Mouse (Mus musculus) kidney, postnatal 0 days (tissue): ENCODE measurements at regions not wholly inside any gene's neighbourhood (a gene's known extent, or its start where the extent isn't known, plus 50 kb on each side); places are given as distances from the start of the nearest gene placed in this dataset.

Experiments
- ATAC-seq: fragments of 200-750 bp; cut with Nextera tagmentation; replicated peaks from 2 replicates; pipeline ENCODE4 v1.8.0; 2017; ENCODE audit warnings: low read depth, moderate number of reproducible peaks, moderate TSS enrichment, moderate library complexity; ENCODE audit not compliant: low FRiP score
- DNase-seq: peaks from one replicate; pipeline ENCODE4 v3.0.0-alpha.2; 2016; ENCODE audit warnings: low spot score
- H3K27ac ChIP-seq: fragments of 300-500 bp; sonication (generic); 2 replicates; pipeline ENCODE4 v1.5.1; 2014; ENCODE audit warnings: mild to moderate bottlenecking
- H3K27me3 ChIP-seq: fragments of 300-500 bp; sonication (generic); 2 replicates; pipeline ENCODE4 v1.6.1; 2014; ENCODE audit warnings: low read length, mixed read lengths; ENCODE audit not compliant: insufficient read depth
- H3K36me3 ChIP-seq: fragments of 300-500 bp; sonication (generic); 2 replicates; pipeline ENCODE4 v1.6.1; 2014; ENCODE audit warnings: low read length, mixed read lengths; ENCODE audit not compliant: insufficient read depth
- H3K4me1 ChIP-seq: fragments of 300-500 bp; sonication (generic); replicated peaks from 2 replicates; pipeline ENCODE4 v1.6.1; 2014; ENCODE audit warnings: antibody characterized with exemption, low read length, mixed read lengths; ENCODE audit not compliant: insufficient read depth
- H3K4me2 ChIP-seq: fragments of 300-500 bp; sonication (generic); 2 replicates; pipeline ENCODE4 v1.6.1; 2014; ENCODE audit warnings: mild to moderate bottlenecking, low read length, moderate library complexity, mixed read lengths
- H3K4me3 ChIP-seq: fragments of 300-500 bp; sonication (generic); replicated peaks from 2 replicates; pipeline ENCODE4 v1.5.1; 2014; ENCODE audit warnings: low read depth, low read length
- H3K9ac ChIP-seq: fragments of 300-500 bp; sonication (generic); 2 replicates; pipeline ENCODE4 v1.6.1; 2014; ENCODE audit warnings: low read depth, low read length
- H3K9me3 ChIP-seq: fragments of 300-500 bp; sonication (generic); replicated peaks from 2 replicates; pipeline ENCODE4 v1.6.1; 2016; ENCODE audit warnings: low read length, inconsistent platforms, mixed read lengths
- CTCF ChIP-seq: IDR thresholded peaks from 2 replicates; pipeline ENCODE4 v1.5.1; 2016; ENCODE audit warnings: antibody characterized with exemption, low read depth, mild to moderate bottlenecking, moderate library complexity
- WGBS: fragments of 180-500 bp; shearing (Covaris S2); extraction: QIAGEN DNeasy Blood & Tissue Kit; methylation state at CpG from one replicate; pipeline ENCODE4 v1.1.7; 2014; 5-methylcytosine and 5-hydroxymethylcytosine counted together

- no peak overlapping the region for H3K9ac ChIP-seq
- H3K36me3 ChIP-seq, result no peaks in the 10 kb centered on the region
- no peaks in the 10 kb centered on the region for H3K4me1 ChIP-seq
- H3K27ac ChIP-seq, result no peak overlapping the region
- DNase-seq (no peak), ATAC-seq (no peak)
- no peaks in the 10 kb centered on the region for H3K9me3 ChIP-seq
- no peaks in the 10 kb centered on the region for H3K27me3 ChIP-seq
- no peak for TF ChIP-seq CTCF
- H3K4me2 ChIP-seq, result no peak overlapping the region
- WGBS, result 30% methylated on average over 3 of the region's 3 CpGs
- H3K4me3 ChIP-seq, result no peak overlapping the region
Observed at GRCm38 (mm10) chr2:178795841-178796240, 365.5 kb downstream of the Cdh26 start.

DNA sequence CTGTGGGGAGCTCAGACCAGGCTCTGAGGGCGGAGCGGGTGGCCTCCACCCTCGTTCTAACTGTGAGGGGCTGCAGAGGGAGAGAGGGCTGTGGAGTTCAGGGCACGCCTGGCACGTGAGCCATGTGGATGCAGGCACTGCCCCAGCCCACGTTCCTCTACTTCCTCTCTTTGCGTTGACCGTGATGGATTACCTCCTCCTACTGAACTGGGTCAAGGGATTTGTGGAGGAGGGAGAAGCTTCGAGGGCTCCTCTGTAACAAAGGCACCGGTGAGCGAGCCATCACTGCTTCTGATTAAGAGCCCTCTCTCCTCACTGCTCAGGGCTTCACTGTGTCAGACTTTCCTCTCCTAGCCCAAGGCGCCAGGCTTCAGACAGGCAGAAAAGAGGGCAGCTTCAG is 371.1 kb downstream of the Cdh26 start:
- Histone ChIP-seq H3K9ac (no peak overlapping the region), H3K9me3 (no peaks in the 10 kb centered on the region), H3K36me3 (no peaks in the 10 kb centered on the region), H3K4me3 (no peak overlapping the region), H3K27ac (no peak overlapping the region), H3K27me3 (no peaks in the 10 kb centered on the region), H3K4me2 (no peak overlapping the region), H3K4me1 (no peaks in the 10 kb centered on the region)
- TF ChIP-seq CTCF, result no peak
- 18% methylated on average over 12 of the region's 12 CpGs for WGBS
- ATAC-seq (peak; percentile 63; the same call in 1 of the 2 replicates), DNase-seq (peak; percentile 78)

DNA sequence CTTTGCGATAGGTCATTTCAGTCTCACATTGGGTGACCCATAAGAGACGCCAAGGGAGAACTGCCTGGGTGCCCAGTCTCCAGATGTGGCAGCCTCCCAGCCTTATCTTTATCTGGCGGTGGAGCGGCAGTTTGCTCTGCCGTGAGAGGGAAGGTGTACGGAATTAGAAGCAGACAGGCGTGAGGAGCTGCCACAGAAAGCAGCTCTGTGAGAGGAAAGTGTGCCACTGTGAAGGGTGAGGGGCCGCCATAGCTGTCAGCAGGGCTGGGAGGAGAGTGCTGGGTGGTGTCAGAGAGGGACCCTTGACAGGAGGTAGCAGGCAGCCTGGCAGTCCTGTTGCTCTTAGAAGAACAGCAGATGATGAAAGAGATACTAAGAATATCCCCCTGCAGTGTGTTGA is 375.0 kb downstream of the Cdh26 start:
- ATAC-seq, result no peak
- no peaks in the 10 kb centered on the region for H3K36me3 ChIP-seq

DNA sequence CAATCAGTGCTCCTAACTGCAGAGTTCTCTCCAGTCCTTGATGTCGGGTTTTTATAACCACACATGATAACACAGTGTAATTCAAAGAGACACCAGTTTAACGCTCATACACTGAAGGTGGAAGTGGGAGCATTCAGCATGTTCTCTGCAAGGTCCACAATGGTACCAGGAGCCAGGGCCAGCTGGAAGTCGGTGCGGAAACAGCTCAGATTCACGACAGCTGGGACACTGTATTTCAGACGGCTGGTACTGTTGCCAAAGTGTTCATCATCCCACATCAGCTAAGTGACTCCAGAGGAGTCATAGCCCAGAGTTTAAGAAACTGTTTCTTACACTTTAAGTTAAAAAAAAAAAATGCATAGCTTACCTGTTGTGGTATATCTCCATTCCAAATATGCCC is 391.2 kb downstream of the Cdh26 start:
- H3K4me2 ChIP-seq, result no peak overlapping the region
- 69% methylated on average over 6 of the region's 6 CpGs for WGBS

More for the DNA sequence above, 375.0 kb downstream of the Cdh26 start:
- 72% methylated on average over 8 of the region's 8 CpGs for WGBS
- no peak for DNase-seq
- H3K9ac ChIP-seq, result no peak overlapping the region
- H3K27me3 ChIP-seq, result no peaks in the 10 kb centered on the region
- H3K4me1 ChIP-seq, result no peaks in the 10 kb centered on the region
- no peak overlapping the region for H3K27ac ChIP-seq
- TF ChIP-seq CTCF, result no peak
- H3K9me3 ChIP-seq, result no peaks in the 10 kb centered on the region
- H3K4me2 ChIP-seq, result no peak overlapping the region
- no peak overlapping the region for H3K4me3 ChIP-seq

DNA sequence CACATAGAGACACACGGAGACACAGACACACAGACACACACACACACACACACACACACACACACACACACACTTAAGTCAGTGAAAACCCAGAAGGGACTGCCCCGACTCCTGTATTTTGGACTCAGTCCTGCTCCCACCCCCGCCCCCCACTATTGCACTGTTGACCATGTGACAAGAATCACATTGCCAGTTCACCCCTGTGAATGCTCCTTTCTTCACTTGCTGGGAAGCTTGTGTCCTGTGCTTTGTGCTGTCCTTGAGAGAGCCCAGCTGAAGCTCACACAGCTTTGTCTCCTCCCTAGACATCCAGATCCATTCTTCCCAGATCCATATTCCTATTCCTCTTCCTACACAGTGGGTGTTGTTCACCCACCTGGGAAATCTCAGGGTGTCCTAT is 400.0 kb downstream of the Cdh26 start:
- no peak for DNase-seq
- Histone ChIP-seq H3K27ac (no peak overlapping the region), H3K36me3 (no peaks in the 10 kb centered on the region), H3K9ac (no peak overlapping the region), H3K4me1 (no peaks in the 10 kb centered on the region), H3K4me2 (no peak overlapping the region), H3K9me3 (no peaks in the 10 kb centered on the region), H3K4me3 (no peak overlapping the region), H3K27me3 (no peaks in the 10 kb centered on the region)
- 72% methylated on average over 3 of the region's 3 CpGs for WGBS
- no peak for ATAC-seq
- no peak for TF ChIP-seq CTCF

More for the DNA sequence above, 391.2 kb downstream of the Cdh26 start:
- H3K9me3 ChIP-seq, result no peaks in the 10 kb centered on the region
- H3K27me3 ChIP-seq, result no peaks in the 10 kb centered on the region
- DNase-seq (no peak), ATAC-seq (no peak)
- no peak for TF ChIP-seq CTCF
- H3K4me1 ChIP-seq, result no peaks in the 10 kb centered on the region
- H3K27ac ChIP-seq, result no peak overlapping the region
- no peaks in the 10 kb centered on the region for H3K36me3 ChIP-seq
- no peak overlapping the region for H3K4me3 ChIP-seq
- no peak overlapping the region for H3K9ac ChIP-seq

- no peak overlapping the region for H3K9ac ChIP-seq
- H3K4me3 ChIP-seq, result no peak overlapping the region
- 82% methylated on average over 7 of the region's 7 CpGs for WGBS
- H3K27ac ChIP-seq, result no peak overlapping the region
- ATAC-seq (no peak), DNase-seq (no peak)
- no peaks in the 10 kb centered on the region for H3K27me3 ChIP-seq
- no peaks in the 10 kb centered on the region for H3K9me3 ChIP-seq
- no peak overlapping the region for H3K4me2 ChIP-seq
- no peak for TF ChIP-seq CTCF
- H3K4me1 ChIP-seq, result no peaks in the 10 kb centered on the region
- H3K36me3 ChIP-seq, result no peaks in the 10 kb centered on the region
Observed at GRCm38 (mm10) chr2:178834986-178835385, 404.7 kb downstream of the Cdh26 start.

DNA sequence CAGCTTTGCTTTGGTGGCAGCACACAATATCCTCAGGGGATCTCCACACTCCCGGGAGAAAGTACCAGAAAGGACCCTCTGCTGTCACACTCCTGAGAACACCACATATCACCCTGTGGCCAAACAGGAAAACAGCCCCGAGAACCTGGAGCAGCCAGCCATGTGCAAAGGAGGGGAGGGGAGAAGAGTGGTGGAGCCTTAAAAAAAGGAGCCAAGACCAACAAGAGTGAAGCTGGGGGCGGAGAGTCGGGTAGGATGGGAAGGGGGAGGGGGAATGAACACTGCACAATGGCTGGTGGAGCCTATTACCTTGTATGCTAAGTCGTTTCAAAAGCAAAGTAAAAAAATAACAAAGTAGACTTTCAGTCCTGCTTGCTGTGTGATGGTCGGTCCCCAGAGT is 408.2 kb downstream of the Cdh26 start:
- no peaks in the 10 kb centered on the region for H3K27me3 ChIP-seq
- 12% methylated on average over 6 of the region's 6 CpGs for WGBS
- no peak overlapping the region for H3K4me3 ChIP-seq
- peak; percentile 50 for DNase-seq
- no peak for TF ChIP-seq CTCF
- H3K36me3 ChIP-seq, result no peaks in the 10 kb centered on the region
- H3K9ac ChIP-seq, result no peak overlapping the region
- H3K4me2 ChIP-seq, result no peak overlapping the region
- peak; percentile 45; the same call in 1 of the 2 replicates for ATAC-seq
- H3K4me1 ChIP-seq, result no peaks in the 10 kb centered on the region
- no peaks in the 10 kb centered on the region for H3K9me3 ChIP-seq
- H3K27ac ChIP-seq, result no peak overlapping the region
